In genomic region chr19:7458901-7459300, GRCm38 (mm10) we compare ENCODE assay signal across 13 mouse cellular contexts.
"Had no signal": no experiment of that assay in that cellular context is flagged by ENCODE, and none has a peak within 500 bp of the region (broad histone marks: within the 10 kb centered on the region; RNA-seq: fewer than 3 reads in every experiment).

No protein-coding gene starts in this region.

- DNase-seq: liver; liver, embryonic 13.5 days; liver, postnatal 0 days; lung, postnatal 36 days; right cerebral cortex, postnatal 4 days; spleen, adult 18-20 months; thymus, adult 2 months; thymus, postnatal 25 days had no signal

- H3K4me2 ChIP-seq: intestine, embryonic 15.5 days; limb, embryonic 12.5 days; liver, embryonic 13.5 days; lung, embryonic 15.5 days; midbrain, embryonic 13.5 days; stomach, embryonic 15.5 days had no signal

- H3K9me3 ChIP-seq: intestine, embryonic 15.5 days; limb, embryonic 12.5 days; liver, embryonic 13.5 days; lung, embryonic 15.5 days; midbrain, embryonic 13.5 days; stomach, embryonic 15.5 days had no signal

- H3K9ac ChIP-seq: intestine, embryonic 15.5 days; limb, embryonic 12.5 days; liver, embryonic 13.5 days; liver, postnatal 0 days; lung, embryonic 15.5 days; midbrain, embryonic 13.5 days; stomach, embryonic 15.5 days had no signal

- H3K27me3 ChIP-seq: intestine, embryonic 15.5 days; limb, embryonic 12.5 days; liver, embryonic 13.5 days; lung, embryonic 15.5 days; midbrain, embryonic 13.5 days; stomach, embryonic 15.5 days had no signal

- ATAC-seq: intestine, embryonic 15.5 days; liver, postnatal 0 days; midbrain, embryonic 13.5 days had no signal

- H3K4me1 ChIP-seq: intestine, embryonic 15.5 days; limb, embryonic 12.5 days; liver, embryonic 13.5 days; lung, embryonic 15.5 days; stomach, embryonic 15.5 days had no signal

- H3K27ac ChIP-seq: intestine, embryonic 15.5 days; limb, embryonic 12.5 days; liver, embryonic 13.5 days; lung, embryonic 15.5 days; midbrain, embryonic 13.5 days; stomach, embryonic 15.5 days had no signal

- H3K4me3 ChIP-seq: intestine, embryonic 15.5 days; limb, embryonic 12.5 days; liver, embryonic 13.5 days; lung, embryonic 15.5 days; midbrain, embryonic 13.5 days; stomach, embryonic 15.5 days had no signal

- H3K36me3 ChIP-seq: intestine, embryonic 15.5 days; stomach, embryonic 15.5 days had no signal
